Mouse (Mus musculus): ENCODE data around the gene Vps39. TPM values are rescaled to one million over a fixed set of nuclear protein-coding genes. Genes with fewer than 3 reads are reported as not detected.

The Vps39 gene
- polyA plus RNA-seq, 1 experiment from 2014 or later: 8.4 TPM

GRCm38 (mm10) chr2:120291471-120292078 is 61.4 kb downstream of the Vps39 start:
- no peak overlapping the region for H3K4me2 ChIP-seq (replicated peaks; ENCODE audit: low read depth)
- no peak for TF ChIP-seq CTCF (IDR thresholded peaks at IDR 0.05; ENCODE audit: low read depth)
- no peak for TF ChIP-seq EP300 (optimal IDR thresholded peaks at IDR 0.05)
- ATAC-seq (ENCODE audit: low FRiP score, low TSS enrichment) (no peak), DNase-seq (ENCODE audit: low spot score) (no peak)
- no peaks in the 10 kb centered on the region for H3K9me3 ChIP-seq (ENCODE audit: control insufficient read depth, low read length)
- H3K4me1 ChIP-seq (replicated peaks; ENCODE audit: control insufficient read depth, insufficient read depth): no peaks in the 10 kb centered on the region
- H3K9ac ChIP-seq (ENCODE audit: low read length): no peak overlapping the region
- H3K27ac ChIP-seq (replicated peaks): no peak overlapping the region
- H3K36me3 ChIP-seq (ENCODE audit: control insufficient read depth, insufficient read depth, low read length): no peaks in the 10 kb centered on the region
- 75% methylated on average over 8 of the region's 9 CpGs for whole genome bisulfite sequencing
- no peaks in the 10 kb centered on the region for H3K27me3 ChIP-seq (ENCODE audit: control insufficient read depth, insufficient read depth, low read length)
- H3K4me3 ChIP-seq (ENCODE audit: low read depth, low read length): no peak overlapping the region

- no peak for TF ChIP-seq EP300 (optimal IDR thresholded peaks at IDR 0.05)
- TF ChIP-seq CTCF (IDR thresholded peaks at IDR 0.05; ENCODE audit: low read depth): no peak
- DNase-seq (ENCODE audit: low spot score): no peak
- no peak for ATAC-seq (ENCODE audit: low FRiP score, low TSS enrichment)
- H3K27ac ChIP-seq (replicated peaks): no peak within 1 kb of the TSS
- H3K4me1 ChIP-seq (replicated peaks; ENCODE audit: control insufficient read depth, insufficient read depth): no peaks in the 10 kb centered on the region
- WGBS: 68% methylated on average over 5 of the region's 5 CpGs
- no peaks in the 10 kb centered on the region for H3K36me3 ChIP-seq (ENCODE audit: control insufficient read depth, insufficient read depth, low read length)
- H3K4me3 ChIP-seq (ENCODE audit: low read depth, low read length): no peak within 1 kb of the TSS
- H3K9me3 ChIP-seq (ENCODE audit: control insufficient read depth, low read length): no peaks in the 10 kb centered on the region
- H3K4me2 ChIP-seq (replicated peaks; ENCODE audit: low read depth): no peak within 1 kb of the TSS
- no peaks in the 10 kb centered on the region for H3K27me3 ChIP-seq (ENCODE audit: control insufficient read depth, insufficient read depth, low read length)
- no peak within 1 kb of the TSS for H3K9ac ChIP-seq (ENCODE audit: low read length)
Measured at GRCm38 (mm10) chr2:120288995-120289394, 63.9 kb downstream of the Vps39 start, which contains the start of gene Pla2g4d. TSS of gene Pla2g4d (minus strand) at chr2:120289197.

- Histone ChIP-seq H3K4me2 (replicated peaks; ENCODE audit: low read depth) (no peak overlapping the region), H3K36me3 (ENCODE audit: control insufficient read depth, insufficient read depth, low read length) (no peaks in the 10 kb centered on the region), H3K9ac (ENCODE audit: low read length) (no peak overlapping the region), H3K4me1 (replicated peaks; ENCODE audit: control insufficient read depth, insufficient read depth) (no peaks in the 10 kb centered on the region), H3K27me3 (ENCODE audit: control insufficient read depth, insufficient read depth, low read length) (no peaks in the 10 kb centered on the region), H3K27ac (replicated peaks) (no peak overlapping the region), H3K4me3 (ENCODE audit: low read depth, low read length) (no peak overlapping the region), H3K9me3 (ENCODE audit: control insufficient read depth, low read length) (no peaks in the 10 kb centered on the region)
- ATAC-seq (ENCODE audit: low FRiP score, low TSS enrichment) (no peak), DNase-seq (ENCODE audit: low spot score) (no peak)
- no peak for TF ChIP-seq CTCF (IDR thresholded peaks at IDR 0.05; ENCODE audit: low read depth)
- TF ChIP-seq EP300 (optimal IDR thresholded peaks at IDR 0.05): no peak
- 84% methylated on average over 3 of the region's 3 CpGs for WGBS
Measured at GRCm38 (mm10) chr2:120288401-120288800, 64.5 kb downstream of the Vps39 start.

GRCm38 (mm10) chr2:120285639-120286038 is 67.3 kb downstream of the Vps39 start:
- Histone ChIP-seq H3K36me3 (ENCODE audit: control insufficient read depth, insufficient read depth, low read length) (no peaks in the 10 kb centered on the region), H3K4me3 (ENCODE audit: low read depth, low read length) (no peak overlapping the region), H3K4me2 (replicated peaks; ENCODE audit: low read depth) (no peak overlapping the region), H3K9ac (ENCODE audit: low read length) (no peak overlapping the region), H3K4me1 (replicated peaks; ENCODE audit: control insufficient read depth, insufficient read depth) (no peaks in the 10 kb centered on the region), H3K9me3 (ENCODE audit: control insufficient read depth, low read length) (no peaks in the 10 kb centered on the region), H3K27me3 (ENCODE audit: control insufficient read depth, insufficient read depth, low read length) (no peaks in the 10 kb centered on the region), H3K27ac (replicated peaks) (no peak overlapping the region)
- 79% methylated on average over 4 of the region's 4 CpGs for WGBS
- DNase-seq (ENCODE audit: low spot score) (no peak), ATAC-seq (ENCODE audit: low FRiP score, low TSS enrichment) (no peak)
- TF ChIP-seq EP300 (optimal IDR thresholded peaks at IDR 0.05): no peak
- TF ChIP-seq CTCF (IDR thresholded peaks at IDR 0.05; ENCODE audit: low read depth): no peak

GRCm38 (mm10) chr2:120284705-120285104 is 68.2 kb downstream of the Vps39 start:
- H3K9ac ChIP-seq (ENCODE audit: low read length): no peak overlapping the region
- H3K27ac ChIP-seq (replicated peaks): no peak overlapping the region
- ATAC-seq (ENCODE audit: low FRiP score, low TSS enrichment) (peak; percentile 52; the same call in 1 of the 2 replicates), DNase-seq (ENCODE audit: low spot score) (no peak)
- H3K36me3 ChIP-seq (ENCODE audit: control insufficient read depth, insufficient read depth, low read length): no peaks in the 10 kb centered on the region
- TF ChIP-seq EP300 (optimal IDR thresholded peaks at IDR 0.05) (no peak), CTCF (IDR thresholded peaks at IDR 0.05; ENCODE audit: low read depth) (peak; percentile 8; the same call in 1 of the 2 replicates)
- H3K9me3 ChIP-seq (ENCODE audit: control insufficient read depth, low read length): no peaks in the 10 kb centered on the region
- H3K4me3 ChIP-seq (ENCODE audit: low read depth, low read length): no peak overlapping the region
- H3K27me3 ChIP-seq (ENCODE audit: control insufficient read depth, insufficient read depth, low read length): no peaks in the 10 kb centered on the region
- no peak overlapping the region for H3K4me2 ChIP-seq (replicated peaks; ENCODE audit: low read depth)
- H3K4me1 ChIP-seq (replicated peaks; ENCODE audit: control insufficient read depth, insufficient read depth): no peaks in the 10 kb centered on the region

GRCm38 (mm10) chr2:120284094-120284493 is 68.8 kb downstream of the Vps39 start:
- WGBS: 81% methylated on average over 5 of the region's 5 CpGs
- Histone ChIP-seq H3K4me1 (replicated peaks; ENCODE audit: control insufficient read depth, insufficient read depth) (no peaks in the 10 kb centered on the region), H3K9ac (ENCODE audit: low read length) (no peak overlapping the region), H3K9me3 (ENCODE audit: control insufficient read depth, low read length) (no peaks in the 10 kb centered on the region), H3K4me3 (ENCODE audit: low read depth, low read length) (no peak overlapping the region), H3K4me2 (replicated peaks; ENCODE audit: low read depth) (no peak overlapping the region), H3K27me3 (ENCODE audit: control insufficient read depth, insufficient read depth, low read length) (no peaks in the 10 kb centered on the region), H3K36me3 (ENCODE audit: control insufficient read depth, insufficient read depth, low read length) (no peaks in the 10 kb centered on the region), H3K27ac (replicated peaks) (no peak overlapping the region; the same call in 1 of the 2 replicates)
- ATAC-seq (ENCODE audit: low FRiP score, low TSS enrichment) (no peak), DNase-seq (ENCODE audit: low spot score) (no peak)
- TF ChIP-seq EP300 (optimal IDR thresholded peaks at IDR 0.05): no peak
- no peak for TF ChIP-seq CTCF (IDR thresholded peaks at IDR 0.05; ENCODE audit: low read depth)
